Mouse (Mus musculus): ENCODE data around the gene Tnfrsf25.
A peak's percentile ranks its signal among the peaks of the same experiment; 100 is the strongest.

Gene Tnfrsf25

GRCm38 (mm10) chr4:152115921-152116612 is at the start of gene Tnfrsf25:
Gene Tnfrsf25 (plus strand): TSS chr4:152115934.
- no peak for DNase-seq

GRCm38 (mm10) chr4:152067280-152067679 is 48.5 kb upstream of the Tnfrsf25 start:
- no peak for DNase-seq

GRCm38 (mm10) chr4:152068166-152068724 is 47.5 kb upstream of the Tnfrsf25 start:
- DNase-seq: no peak

- DNase-seq: no peak
These were observed 46.5 kb upstream of the Tnfrsf25 start for GRCm38 (mm10) chr4:152069245-152069644.

DNA sequence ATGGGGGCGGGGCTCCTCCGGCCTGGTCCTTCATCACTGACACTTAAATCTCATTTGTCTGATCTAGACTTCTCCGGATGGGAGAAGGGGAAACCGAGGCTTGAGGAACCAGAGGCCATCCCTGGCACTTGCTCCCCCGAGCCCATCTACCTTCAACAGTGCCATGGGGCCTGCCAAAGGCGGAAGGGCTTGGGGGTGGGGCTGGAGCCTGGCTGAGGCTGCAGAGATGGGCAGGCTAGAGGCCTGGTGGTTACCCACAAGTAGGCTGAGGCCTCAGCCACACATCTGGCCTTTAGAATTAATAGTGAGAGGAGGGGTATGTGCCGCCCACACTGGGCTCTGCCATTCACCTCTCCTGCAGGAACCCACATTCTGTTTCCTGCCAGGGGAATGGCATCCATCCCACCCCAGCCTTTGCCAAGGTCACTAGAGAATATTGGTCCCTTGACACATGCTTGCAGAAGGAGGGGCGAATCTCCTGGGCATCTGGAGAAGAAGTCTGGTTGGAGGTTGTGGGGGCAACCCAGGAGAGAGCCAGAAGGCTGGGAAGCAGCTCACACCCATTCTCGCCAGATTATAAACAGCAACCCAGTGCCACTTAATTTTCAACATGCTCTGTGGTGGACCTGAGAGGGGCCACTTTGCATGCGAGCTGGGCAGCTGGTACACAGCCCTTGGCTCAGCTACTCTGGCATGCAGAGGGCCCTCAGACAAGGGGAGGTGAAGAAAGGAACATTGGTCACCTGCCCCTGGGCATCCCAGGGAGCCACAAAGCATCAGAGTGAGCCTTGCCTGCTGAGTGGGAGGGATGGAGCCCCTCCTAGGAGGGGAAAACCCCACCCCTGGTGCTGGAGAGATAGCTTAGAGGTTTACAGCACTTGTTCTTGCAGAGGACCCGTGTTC is 45.0 kb upstream of the Tnfrsf25 start:
- DNase-seq: no peak

DNA sequence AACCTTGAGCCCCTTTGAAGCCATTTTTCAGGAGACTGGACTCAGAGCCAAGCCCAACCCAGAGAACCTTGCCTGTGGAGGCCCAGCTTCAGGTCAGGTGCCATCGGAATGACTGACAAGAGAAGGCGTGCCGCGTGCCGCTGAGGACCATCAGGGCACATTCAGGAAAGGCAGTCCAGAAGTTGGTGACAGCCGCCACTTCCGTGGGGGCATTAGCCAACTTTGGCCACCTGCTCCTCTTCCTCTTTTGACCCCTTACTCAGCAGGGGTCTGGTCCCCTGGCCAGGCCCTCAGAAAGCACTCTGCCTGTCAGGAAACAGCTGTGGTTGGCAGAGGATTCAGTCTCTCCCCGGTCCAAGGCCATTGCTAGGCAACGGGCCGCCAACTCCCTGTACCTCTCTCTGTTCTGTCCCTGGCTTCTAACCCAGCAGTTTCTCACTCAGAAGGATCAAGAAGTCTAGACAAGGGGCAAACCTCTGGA is 43.6 kb upstream of the Tnfrsf25 start, which contains the start of gene Plekhg5:
Gene Plekhg5, plus strand, starts transcription at position 378 of the 481 bp plus-strand sequence.
- no peak for DNase-seq

- DNase-seq: no peak
These were observed 43.1 kb upstream of the Tnfrsf25 start for GRCm38 (mm10) chr4:152072655-152073054.

- DNase-seq: no peak
These were observed 42.0 kb upstream of the Tnfrsf25 start for GRCm38 (mm10) chr4:152073715-152074114.

GRCm38 (mm10) chr4:152074548-152074947 is 41.2 kb upstream of the Tnfrsf25 start:
- DNase-seq: no peak

GRCm38 (mm10) chr4:152077191-152077590 is 38.5 kb upstream of the Tnfrsf25 start:
- no peak for DNase-seq

DNA sequence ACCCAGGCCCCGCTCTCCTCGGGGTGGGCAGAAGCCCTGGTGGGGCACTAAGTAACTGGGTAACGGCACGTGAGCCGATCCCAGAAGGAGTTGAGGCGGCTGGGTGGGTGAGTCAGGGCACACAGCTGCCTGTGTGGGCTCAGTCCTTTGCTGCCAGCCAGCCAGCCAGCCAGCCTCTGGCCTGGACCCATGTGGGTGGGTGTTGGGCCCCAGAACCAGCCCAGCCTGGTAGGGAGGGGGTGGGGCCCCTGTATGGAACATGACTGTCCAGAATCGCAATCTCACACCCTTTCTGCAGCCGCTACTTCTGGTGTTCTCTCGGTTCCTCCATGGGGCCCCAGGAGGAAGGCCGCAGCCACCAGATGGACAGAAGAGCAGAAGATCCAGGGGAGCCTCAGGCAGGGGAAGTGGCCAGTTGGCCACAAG is 37.6 kb upstream of the Tnfrsf25 start:
- no peak for DNase-seq

GRCm38 (mm10) chr4:152079261-152079660 is 36.5 kb upstream of the Tnfrsf25 start:
- DNase-seq: no peak

DNA sequence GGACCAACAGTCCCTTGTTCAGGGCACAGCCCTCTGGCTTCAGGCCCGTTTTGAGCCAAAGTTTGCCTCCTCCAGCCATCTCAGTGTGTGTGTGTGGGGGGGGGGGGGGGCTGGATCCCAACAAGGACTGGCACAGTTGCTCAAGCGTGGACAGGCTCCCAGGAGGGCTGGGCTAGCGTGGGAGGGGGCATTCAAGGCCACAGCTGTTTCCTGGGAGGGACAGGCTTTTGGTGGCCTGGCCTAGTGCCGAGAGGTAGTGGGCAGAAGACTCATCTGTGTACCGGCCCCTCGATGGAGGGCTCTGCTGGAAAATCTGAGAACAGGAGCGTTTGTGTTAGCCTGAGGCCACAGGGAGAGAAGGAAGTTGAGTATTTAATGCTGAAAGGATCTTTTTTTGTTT is 35.8 kb upstream of the Tnfrsf25 start:
- no peak for DNase-seq

DNA sequence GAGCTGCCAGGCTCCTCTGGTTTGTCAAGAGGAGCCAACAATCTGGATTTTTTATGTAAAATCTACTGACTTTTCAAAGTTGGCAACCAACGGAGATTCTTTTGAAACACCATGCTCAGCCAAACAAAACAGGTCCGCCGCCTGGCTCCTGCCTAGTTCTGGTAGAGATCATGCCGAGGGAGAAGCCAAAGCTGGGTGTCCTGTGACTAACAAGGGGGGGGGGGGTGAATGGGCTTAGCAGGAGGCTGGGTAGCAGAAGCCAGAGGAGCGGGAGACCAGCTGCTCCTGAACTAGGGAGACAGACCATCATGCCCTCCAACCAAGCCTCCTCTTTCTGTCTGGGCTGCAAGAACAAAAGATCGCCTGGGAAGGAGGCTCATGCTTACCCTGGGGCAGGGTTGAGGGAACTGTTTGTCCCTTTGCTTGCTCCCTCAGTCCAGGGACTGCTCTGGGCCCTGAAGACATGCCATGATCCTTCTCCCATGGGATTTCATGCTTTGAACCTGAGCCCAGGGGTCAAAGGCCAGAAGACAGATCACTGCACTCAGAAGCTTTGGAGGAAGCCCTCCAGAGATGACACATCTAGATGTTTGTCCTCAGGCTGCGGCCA is 32.0 kb upstream of the Tnfrsf25 start:
- no peak for DNase-seq

GRCm38 (mm10) chr4:152084616-152085015 is 31.1 kb upstream of the Tnfrsf25 start:
- peak in 1 of 2 experiments; percentile 1 for DNase-seq

DNA sequence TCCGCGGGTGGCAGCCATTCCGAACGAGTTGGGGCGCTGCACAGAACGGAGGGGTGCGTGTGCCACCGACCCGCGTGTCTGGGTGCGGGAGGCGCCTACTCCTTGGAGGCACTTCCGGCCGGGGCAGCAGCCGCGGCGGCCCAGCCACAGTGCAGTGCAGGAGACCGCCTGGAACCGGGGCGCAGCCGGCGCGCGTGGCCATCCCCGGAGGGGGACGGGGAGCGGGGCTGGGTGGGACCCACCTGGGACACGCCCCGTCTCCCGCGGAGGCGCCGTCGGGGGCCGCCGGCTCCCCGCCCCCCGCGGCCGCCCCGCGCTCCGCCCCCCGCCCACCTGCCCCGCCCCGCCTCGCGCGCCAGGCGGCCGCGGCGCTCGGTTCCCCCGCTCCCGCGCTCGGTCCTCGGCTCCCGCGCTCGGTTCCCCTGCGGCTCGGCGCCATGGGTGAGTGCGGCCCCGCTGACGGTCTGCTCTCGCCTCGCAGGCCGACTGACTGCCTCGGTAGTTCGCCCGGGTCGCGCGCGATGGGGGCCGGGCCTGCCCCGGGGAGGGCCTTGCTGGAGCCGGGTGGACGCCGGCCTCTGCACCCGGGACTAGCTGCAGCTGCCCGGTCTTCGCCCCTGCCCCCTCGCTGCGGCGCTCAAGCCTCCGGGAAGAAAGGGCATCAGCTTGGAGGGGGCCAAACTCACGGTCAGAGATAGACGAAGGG is 29.1 kb upstream of the Tnfrsf25 start:
- DNase-seq: peak in 1 of 2 experiments; percentile 40

DNA sequence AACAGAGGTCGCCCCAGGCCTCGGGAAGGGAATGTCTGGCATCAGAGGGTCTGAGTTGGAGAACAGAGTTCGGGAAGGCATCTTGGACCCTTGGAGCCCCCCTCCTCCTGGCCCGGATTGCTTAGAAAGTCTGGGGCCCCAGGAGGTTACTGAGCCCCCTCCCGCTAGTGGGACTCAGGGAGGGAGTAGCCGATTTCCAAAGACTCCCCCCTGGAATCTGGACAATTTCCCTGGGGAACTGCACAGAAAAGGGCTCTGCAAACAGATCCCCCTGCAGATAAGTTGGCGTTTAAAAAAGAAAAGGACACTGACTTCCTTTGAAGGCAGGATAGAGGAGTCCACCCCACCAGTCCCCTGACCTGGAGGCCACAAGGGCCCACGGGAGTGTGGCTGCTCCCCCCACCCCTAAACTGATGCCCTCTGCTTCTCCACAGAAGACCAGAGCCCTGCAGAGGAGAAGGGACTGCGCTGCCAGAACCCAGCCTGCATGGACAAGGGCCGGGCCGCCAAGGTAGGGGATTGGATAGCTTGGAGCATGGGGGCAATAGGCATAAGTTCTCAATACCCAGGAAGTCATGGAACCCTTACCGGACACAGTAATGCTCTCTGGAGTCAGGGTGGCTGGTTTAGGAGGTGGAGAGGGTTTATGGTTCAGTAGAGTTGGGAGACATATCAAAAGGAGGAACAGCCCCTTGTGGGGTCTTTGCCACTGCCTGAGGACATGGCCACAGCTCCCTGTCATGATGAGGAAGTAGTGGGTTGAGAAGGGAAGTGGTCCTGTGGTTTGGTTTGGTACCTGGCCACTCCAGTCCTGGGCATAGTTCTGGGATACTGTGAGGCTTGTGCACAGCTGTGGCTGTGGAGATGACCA is 28.3 kb upstream of the Tnfrsf25 start:
- no peak for DNase-seq

DNA sequence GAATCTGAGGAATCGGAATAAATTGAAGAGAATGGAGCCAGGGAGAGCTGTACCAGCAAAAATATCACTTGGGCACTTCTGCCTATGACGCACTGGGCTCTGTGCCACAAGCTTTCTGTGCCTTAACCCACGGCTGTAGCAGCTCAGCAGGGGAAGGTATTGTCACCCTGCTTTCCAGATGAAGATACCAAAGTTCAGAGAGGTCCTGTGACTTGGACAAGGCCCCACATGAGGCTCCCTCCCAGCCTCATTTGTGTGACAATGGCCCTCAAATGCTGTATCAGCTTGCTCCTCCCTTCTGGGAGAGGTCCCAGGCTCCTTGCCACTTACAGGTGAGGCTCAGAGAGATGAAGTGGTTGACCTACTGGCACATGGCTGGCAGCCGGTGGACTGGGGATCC is 27.6 kb upstream of the Tnfrsf25 start:
- DNase-seq: no peak

DNA sequence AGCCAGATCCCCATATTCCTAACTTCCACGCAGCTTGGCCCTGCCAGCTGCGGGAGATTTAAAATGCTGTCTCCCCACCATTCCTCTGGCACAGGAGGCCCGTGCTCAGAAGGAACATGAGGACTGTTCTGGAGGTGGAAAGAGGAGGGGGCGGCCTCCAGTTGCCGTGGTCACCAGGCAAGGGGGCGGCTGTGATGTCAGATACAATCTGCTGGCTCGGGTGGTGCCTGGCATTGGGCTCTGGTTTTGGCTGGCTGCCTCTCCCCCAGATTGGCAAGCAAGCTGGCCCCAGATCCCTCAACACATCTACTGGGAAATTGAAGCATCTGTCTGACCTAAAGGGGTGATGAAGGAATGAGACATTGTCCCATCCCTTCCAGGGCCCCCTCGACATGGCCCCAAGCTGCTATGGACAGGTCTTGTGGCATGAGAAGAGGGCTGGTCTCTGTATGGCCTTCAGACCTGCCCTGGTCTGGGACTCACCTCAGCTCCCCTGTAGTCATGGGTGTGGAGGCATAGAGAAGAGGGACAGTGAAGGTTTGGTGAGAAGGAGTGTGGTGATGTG is 27.1 kb upstream of the Tnfrsf25 start:
- no peak for DNase-seq

DNA sequence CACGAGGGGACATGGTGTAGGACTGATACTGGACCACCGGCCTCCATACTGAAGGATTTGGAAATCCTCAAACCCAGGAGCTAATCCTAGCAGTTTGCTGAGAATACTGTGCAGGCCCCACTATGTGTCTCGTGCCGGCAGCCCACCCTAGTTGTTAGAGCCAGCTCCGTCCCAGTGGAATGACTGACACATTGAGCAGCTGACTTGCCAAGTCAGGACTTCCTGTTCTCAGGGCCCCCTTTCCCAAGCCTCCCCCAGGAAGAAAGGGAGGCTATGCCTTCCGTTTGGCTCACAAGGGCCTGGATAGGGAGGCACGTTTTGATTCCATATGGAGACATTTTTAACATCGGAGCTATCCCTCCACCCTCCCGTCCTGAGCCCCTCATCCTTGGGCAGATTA is 25.5 kb upstream of the Tnfrsf25 start:
- no peak for DNase-seq

DNA sequence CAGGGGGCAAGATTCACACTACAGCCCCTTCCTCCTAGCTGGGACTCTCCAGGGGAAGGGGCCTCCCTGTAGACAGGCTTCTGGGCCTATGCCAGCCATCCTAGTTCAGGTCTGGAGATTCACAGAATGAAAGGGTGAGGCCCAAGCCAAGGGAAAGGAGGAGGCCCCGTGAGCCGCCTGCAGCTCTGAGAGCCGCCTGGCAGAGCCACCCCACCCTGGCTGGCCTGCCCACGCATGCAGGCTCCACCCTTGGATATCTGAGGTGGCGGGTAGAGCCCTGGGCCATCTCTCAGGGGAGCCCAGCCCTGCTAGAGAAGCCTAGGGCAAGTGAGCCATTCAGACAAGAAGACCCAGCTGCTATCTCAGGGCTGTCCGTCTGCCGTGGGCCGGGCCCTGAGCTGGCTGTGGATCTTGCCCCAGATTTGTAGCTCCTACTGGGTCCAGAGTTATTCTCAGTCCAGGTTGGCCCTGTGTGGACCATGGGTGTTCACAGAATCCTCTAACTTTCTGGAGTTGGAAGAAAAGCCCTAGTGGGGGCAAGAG is 22.9 kb upstream of the Tnfrsf25 start:
- DNase-seq: no peak
